16 mouse cellular contexts compared by ENCODE assay signal in the genomic region with DNA sequence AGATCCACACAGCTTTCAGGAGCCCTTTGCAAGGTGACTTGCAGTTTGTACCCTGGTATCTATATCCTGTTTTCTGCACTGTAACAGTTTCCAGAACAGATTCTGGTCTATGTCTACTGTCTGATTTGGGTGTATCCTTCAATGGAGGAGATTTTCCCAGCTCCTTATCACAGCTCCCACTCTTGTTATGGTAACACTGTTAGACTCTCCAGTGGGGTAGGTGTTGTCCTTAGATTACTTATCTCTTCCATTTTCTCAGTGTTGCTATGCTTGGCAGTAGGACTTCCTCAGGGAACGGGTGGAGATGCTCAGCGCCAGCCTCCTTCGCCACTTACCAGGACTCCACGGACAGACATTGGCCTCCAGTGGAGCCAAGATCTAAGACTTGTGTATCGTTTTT.
"Had no signal": no experiment of that assay in that cellular context is flagged by ENCODE, and none has a peak within 500 bp of the region (broad histone marks: within the 10 kb centered on the region; RNA-seq: fewer than 3 reads in every experiment).

No protein-coding gene starts in this region.

- H3K4me2 ChIP-seq: limb, embryonic 15.5 days; liver, embryonic 12.5 days; lung, embryonic 14.5 days; neural tube, embryonic 15.5 days had no signal

- ATAC-seq: liver, embryonic 12.5 days had no signal

- H3K9ac ChIP-seq: limb, embryonic 15.5 days; liver, embryonic 12.5 days; lung, embryonic 14.5 days; neural tube, embryonic 15.5 days had no signal

- DNase-seq: kidney, postnatal 36 days; layer of hippocampus, adult 9-11 months; layer of hippocampus, postnatal 36 days; lung, embryonic 14.5 days; lung, postnatal 10 days; lung, postnatal 4 days; midbrain, embryonic 14.5 days; right cerebral cortex, postnatal 4 days; spleen, adult 18-20 months; thymus, postnatal 36 days had no signal

- H3K27ac ChIP-seq: kidney, postnatal 0 days; limb, embryonic 15.5 days; liver, embryonic 12.5 days; midbrain, embryonic 10.5 days; neural tube, embryonic 15.5 days had no signal

- H3K9me3 ChIP-seq: limb, embryonic 15.5 days; liver, embryonic 12.5 days; midbrain, embryonic 10.5 days; neural tube, embryonic 15.5 days had no signal

- H3K4me1 ChIP-seq: limb, embryonic 15.5 days; liver, embryonic 12.5 days; midbrain, embryonic 10.5 days; neural tube, embryonic 15.5 days had no signal

- H3K27me3 ChIP-seq: limb, embryonic 15.5 days; liver, embryonic 12.5 days; neural tube, embryonic 15.5 days had no signal

- H3K4me3 ChIP-seq: limb, embryonic 15.5 days; liver, embryonic 12.5 days; midbrain, embryonic 10.5 days; myocyte; neural tube, embryonic 15.5 days had no signal

- H3K36me3 ChIP-seq: limb, embryonic 15.5 days; liver, embryonic 12.5 days; midbrain, embryonic 10.5 days; neural tube, embryonic 15.5 days had no signal
